Mouse (Mus musculus) cerebellum, adult 11 months (tissue): ENCODE results near the gene Gm10471.
"Not testable (repeated sequence)": the region's sequence is repeated elsewhere in the genome, so short reads cannot be mapped to it uniquely, and the experiment has no call there.

Experiments used
- DNase-seq: peaks from one replicate; pipeline ENCODE4 v3.0.0; 2022

Gm10471 gene

GRCm38 (mm10) chr5:26089191-26089590, at the start of gene Gm10471:
Gene Gm10471, minus strand, starts transcription at chr5:26089291.
- not testable (repeated sequence) for DNase-seq

GRCm38 (mm10) chr5:26121321-26121720, 32.2 kb upstream of the Gm10471 start, which contains the start of gene Gm10220:
Gene Gm10220, minus strand, starts transcription at chr5:26121421.
- not testable (repeated sequence) for DNase-seq

DNA sequence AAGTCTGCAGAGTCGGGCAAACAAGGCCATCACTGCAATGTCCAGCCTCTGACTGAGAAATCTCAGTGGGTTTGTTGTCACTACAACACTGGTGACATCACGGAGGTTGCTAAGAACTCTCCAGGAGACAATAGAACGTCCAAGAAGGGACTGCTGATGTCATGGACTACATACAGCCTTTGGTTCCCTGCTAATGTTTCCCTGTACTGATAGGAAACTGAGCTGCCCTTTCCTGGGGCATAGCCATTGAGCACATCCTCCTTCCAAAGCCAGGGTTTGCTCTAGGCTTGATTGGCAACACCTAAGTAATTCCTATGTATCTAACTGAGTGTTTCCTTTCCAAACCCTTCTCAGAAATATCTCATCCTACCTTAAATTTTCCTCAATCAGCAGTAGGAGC, 16.2 kb upstream of the Gm10471 start, which contains the start of gene 5031410I06Rik:
5031410I06Rik (minus strand) TSS at position 101 of the 400 bp plus-strand sequence.
- not testable (repeated sequence) for DNase-seq

DNA sequence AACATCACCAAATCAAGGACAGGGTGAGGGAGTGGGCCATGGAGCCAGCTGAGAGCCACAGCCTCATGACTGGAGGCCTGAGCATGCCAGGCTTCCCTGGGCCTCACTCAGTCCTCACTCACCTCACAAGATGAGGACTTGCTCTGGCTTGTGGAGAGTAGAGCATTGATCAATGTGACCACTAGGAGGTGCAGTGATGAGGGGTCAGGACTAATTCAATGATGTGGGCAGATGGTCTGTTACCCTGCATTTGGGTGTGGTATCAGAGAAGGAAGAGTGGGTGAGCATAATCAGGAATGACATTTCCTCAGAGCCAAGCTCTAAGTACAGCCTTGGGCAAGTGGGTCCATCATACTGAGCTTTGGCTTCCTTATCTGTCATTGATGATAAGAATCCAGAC, 10.1 kb downstream of the Gm10471 start:
- not testable (repeated sequence) for DNase-seq

DNA sequence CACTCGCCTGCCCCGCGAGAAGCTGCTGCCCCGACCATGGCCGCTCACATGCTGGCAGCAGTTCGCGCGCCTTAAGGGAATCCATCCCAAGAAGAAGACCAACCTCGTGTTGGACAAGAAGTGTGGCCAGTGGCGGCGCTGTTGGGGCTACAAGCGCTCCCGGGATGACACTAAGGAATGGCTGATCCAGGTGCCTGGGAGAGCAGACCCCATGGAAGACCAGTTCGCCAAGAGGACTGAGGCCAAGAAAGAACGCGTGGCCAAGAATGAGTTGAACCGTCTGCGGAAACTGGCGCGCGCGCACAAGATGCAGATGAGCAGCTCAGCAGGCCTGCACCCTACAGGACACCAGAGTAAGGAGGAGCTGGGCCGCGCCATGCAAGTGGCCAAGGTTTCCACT, 18.4 kb downstream of the Gm10471 start:
- no peak for DNase-seq

GRCm38 (mm10) chr5:26058481-26058880, 30.6 kb downstream of the Gm10471 start, which contains the start of gene Gm7347:
Gene Gm7347, minus strand, starts transcription at chr5:26058581.
- not testable (repeated sequence) for DNase-seq

GRCm38 (mm10) chr5:26039458-26039857, 49.6 kb downstream of the Gm10471 start, which contains the start of gene Speer4a:
Gene Speer4a, minus strand, starts transcription at chr5:26039558.
- DNase-seq, result not testable (repeated sequence)
